Mouse (Mus musculus) small intestine, adult 2 months (tissue): ENCODE data around the gene D16Ertd472e.

Experiments
- CTCF ChIP-seq: fragments of 200-500 bp; IDR thresholded peaks from 2 replicates; pipeline ENCODE4 v1.5.1; 2012; ENCODE audit warnings: low read depth, mild to moderate bottlenecking, control low read depth, inconsistent platforms, low read length, moderate library complexity, mixed read lengths; ENCODE audit not compliant: insufficient replicate concordance, insufficient read length; ENCODE audit errors: extremely low read depth
- POLR2A ChIP-seq: fragments of 200-500 bp; IDR thresholded peaks from 2 replicates; pipeline ENCODE4 v1.6.1; 2012; ENCODE audit warnings: low read depth, mild to moderate bottlenecking, control low read depth, inconsistent platforms, low read length, moderate library complexity

- TF ChIP-seq CTCF (no peak), POLR2A (no peak)
These were observed 16.4 kb downstream of the D16Ertd472e start for GRCm38 (mm10) chr16:78560063-78560462.
